Mouse (Mus musculus): ENCODE data around the gene Fbxw15. TPM values are rescaled to one million over a fixed set of nuclear protein-coding genes. Genes with fewer than 3 reads are reported as not detected.
"Not testable (repeated sequence)": the region's sequence is repeated elsewhere in the genome, so short reads cannot be mapped to it uniquely, and the experiment has no call there.

Fbxw15 gene
- polyA plus RNA-seq (2012; rRNA removed) = not detected in 2 replicates

GRCm38 (mm10) chr9:109568162-109568561 is at the start of gene Fbxw15:
Gene Fbxw15, minus strand, starts transcription at chr9:109568262.
- not testable (repeated sequence) for DNase-seq (ENCODE audit: low read depth, low spot score)
- 84% methylated on average over 4 of the region's 4 CpGs for WGBS

- WGBS = 31% methylated on average over 5 of the region's 5 CpGs
- DNase-seq (ENCODE audit: low read depth, low spot score) = not testable (repeated sequence)
These were observed 38.8 kb upstream of the Fbxw15 start for GRCm38 (mm10) chr9:109606837-109607236.

GRCm38 (mm10) chr9:109602128-109602527 is 34.1 kb upstream of the Fbxw15 start:
- 48% methylated on average over 2 of the region's 2 CpGs for WGBS
- DNase-seq (ENCODE audit: low read depth, low spot score) = not testable (repeated sequence)

- DNase-seq (ENCODE audit: low read depth, low spot score) = no peak
These were observed 29.2 kb upstream of the Fbxw15 start for GRCm38 (mm10) chr9:109597226-109597625.

- 75% methylated on average over 2 of the region's 2 CpGs for WGBS
These were observed 26.8 kb upstream of the Fbxw15 start for GRCm38 (mm10) chr9:109594866-109595265.

GRCm38 (mm10) chr9:109565546-109565945 is 2.5 kb downstream of the Fbxw15 start:
- DNase-seq (ENCODE audit: low read depth, low spot score) = no peak
- 23% methylated on average over 1 of the region's 1 CpGs for WGBS

More at GRCm38 (mm10) chr9:109594866-109595265, 26.8 kb upstream of the Fbxw15 start:
- DNase-seq (ENCODE audit: low read depth, low spot score) = no peak

GRCm38 (mm10) chr9:109562106-109562505 is 6.0 kb downstream of the Fbxw15 start:
- not testable (repeated sequence) for DNase-seq (ENCODE audit: low read depth, low spot score)

GRCm38 (mm10) chr9:109552483-109552882 is 15.6 kb downstream of the Fbxw15 start:
- no peak for DNase-seq (ENCODE audit: low read depth, low spot score)
- 60% methylated on average over 3 of the region's 3 CpGs for WGBS

GRCm38 (mm10) chr9:109549666-109550065 is 18.4 kb downstream of the Fbxw15 start:
- WGBS = 42% methylated on average over 2 of the region's 2 CpGs

GRCm38 (mm10) chr9:109523385-109524064 is 44.5 kb downstream of the Fbxw15 start:
- WGBS = 63% methylated on average over 5 of the region's 5 CpGs
- DNase-seq (ENCODE audit: low read depth, low spot score) = no peak

More at GRCm38 (mm10) chr9:109549666-109550065, 18.4 kb downstream of the Fbxw15 start:
- not testable (repeated sequence) for DNase-seq (ENCODE audit: low read depth, low spot score)

Other genes with a start within 250 kb of the Fbxw15 start
- not detected in 2 replicates for gene Fbxw28, start 228.6 kb downstream of the Fbxw15 start, polyA plus RNA-seq (2012; rRNA removed)
- gene Fbxw22, start 164.0 kb downstream of the Fbxw15 start, polyA plus RNA-seq (2012; rRNA removed) = not detected in 2 replicates
- gene Fbxw16, start 119.1 kb downstream of the Fbxw15 start, polyA plus RNA-seq (2012; rRNA removed) = not detected in 2 replicates
- not detected in 2 replicates for gene Fbxw19, start 72.4 kb downstream of the Fbxw15 start, polyA plus RNA-seq (2012; rRNA removed)
- not detected in 2 replicates for gene Fbxw24, start 57.8 kb upstream of the Fbxw15 start, polyA plus RNA-seq (2012; rRNA removed)
- not detected in 2 replicates for gene Fbxw25, start 96.4 kb upstream of the Fbxw15 start, polyA plus RNA-seq (2012; rRNA removed)
- not detected in 2 replicates for gene Fbxw18, start 134.4 kb upstream of the Fbxw15 start, polyA plus RNA-seq (2012; rRNA removed)
- not detected in 2 replicates for gene Fbxw26, start 177.8 kb upstream of the Fbxw15 start, polyA plus RNA-seq (2012; rRNA removed)
- not detected in 2 replicates for gene Fbxw27, start 222.4 kb upstream of the Fbxw15 start, polyA plus RNA-seq (2012; rRNA removed)
- gene Spink8, start 244.0 kb upstream of the Fbxw15 start, polyA plus RNA-seq (2012; rRNA removed) = 1.0 TPM in 1 of 2 replicates, not detected in the other